Mouse (Mus musculus) splenic B cell, adult 2 months (primary cell): Measurements from ENCODE around the gene Zbtb22.
"Not testable (repeated sequence)": the region's sequence is repeated elsewhere in the genome, so short reads cannot be mapped to it uniquely, and the experiment has no call there.

Experiments used
- DNase-seq: peaks from one replicate; pipeline ENCODE4 v3.0.0-alpha.2; 2011; ENCODE audit warnings: low read depth, low spot score
- H3K27me3 ChIP-seq: 2 replicates; pipeline ENCODE4 v1.6.1; 2012; ENCODE audit warnings: mild to moderate bottlenecking, low read length, moderate library complexity, mixed read lengths; ENCODE audit not compliant: control insufficient read depth, poor library complexity, insufficient read depth, severe bottlenecking
- H3K36me3 ChIP-seq: 2 replicates; pipeline ENCODE4 v1.6.1; 2012; ENCODE audit warnings: mild to moderate bottlenecking, low read length, moderate library complexity, mixed read lengths; ENCODE audit not compliant: control insufficient read depth, poor library complexity, insufficient read depth, severe bottlenecking

The Zbtb22 gene

GRCm38 (mm10) chr17:33899642-33900041, 16.1 kb upstream of the Zbtb22 start:
- H3K36me3 ChIP-seq: no peaks in the 10 kb centered on the region
- no peak for DNase-seq
- H3K27me3 ChIP-seq: no peaks in the 10 kb centered on the region

GRCm38 (mm10) chr17:33900281-33900988, 15.3 kb upstream of the Zbtb22 start:
- no peaks in the 10 kb centered on the region for H3K36me3 ChIP-seq
- no peaks in the 10 kb centered on the region for H3K27me3 ChIP-seq
- DNase-seq: no peak

GRCm38 (mm10) chr17:33900989-33901314, 14.8 kb upstream of the Zbtb22 start:
- Histone ChIP-seq H3K27me3 (no peaks in the 10 kb centered on the region), H3K36me3 (no peaks in the 10 kb centered on the region)
- DNase-seq: no peak

GRCm38 (mm10) chr17:33901653-33902052, 14.1 kb upstream of the Zbtb22 start:
- no peaks in the 10 kb centered on the region for H3K36me3 ChIP-seq
- H3K27me3 ChIP-seq: no peaks in the 10 kb centered on the region
- DNase-seq: no peak

- no peak for DNase-seq
- no peaks in the 10 kb centered on the region for H3K27me3 ChIP-seq
- no peaks in the 10 kb centered on the region for H3K36me3 ChIP-seq
Observed at GRCm38 (mm10) chr17:33902079-33902478, 13.6 kb upstream of the Zbtb22 start.

- H3K36me3 ChIP-seq: no peaks in the 10 kb centered on the region
- DNase-seq: peak; percentile 40
- H3K27me3 ChIP-seq: no peaks in the 10 kb centered on the region
Observed at GRCm38 (mm10) chr17:33902491-33902890, 13.2 kb upstream of the Zbtb22 start.

GRCm38 (mm10) chr17:33903911-33904651, 11.6 kb upstream of the Zbtb22 start:
- DNase-seq, H3K27me3 ChIP-seq, H3K36me3 ChIP-seq: not testable (repeated sequence)

- H3K36me3 ChIP-seq, H3K27me3 ChIP-seq, DNase-seq: not testable (repeated sequence)
Observed at GRCm38 (mm10) chr17:33904835-33905234, 10.9 kb upstream of the Zbtb22 start, which contains the start of gene Platr17. Platr17 (plus strand) TSS chr17:33905135.

- DNase-seq: peak; percentile 38
- H3K36me3 ChIP-seq: peaks cover 7% of the 10 kb centered on the region
- H3K27me3 ChIP-seq: no peaks in the 10 kb centered on the region
Observed at GRCm38 (mm10) chr17:33908331-33909076, 7.2 kb upstream of the Zbtb22 start.

- Histone ChIP-seq H3K36me3 (peaks cover 13% of the 10 kb centered on the region), H3K27me3 (no peaks in the 10 kb centered on the region)
- DNase-seq: peak; percentile 98
Observed at GRCm38 (mm10) chr17:33909077-33909868, 6.4 kb upstream of the Zbtb22 start, which contains the start of gene Daxx. Daxx (plus strand) TSS chr17:33909414.

GRCm38 (mm10) chr17:33909869-33910250, 5.8 kb upstream of the Zbtb22 start:
- no peaks in the 10 kb centered on the region for H3K27me3 ChIP-seq
- DNase-seq: peak; percentile 37
- H3K36me3 ChIP-seq: peaks cover 14% of the 10 kb centered on the region

GRCm38 (mm10) chr17:33910346-33911051, 5.2 kb upstream of the Zbtb22 start:
- peak; percentile 74 for DNase-seq
- H3K27me3 ChIP-seq: no peaks in the 10 kb centered on the region
- peaks cover 14% of the 10 kb centered on the region for H3K36me3 ChIP-seq

- DNase-seq: no peak
- H3K27me3 ChIP-seq: no peaks in the 10 kb centered on the region
- peaks cover 14% of the 10 kb centered on the region for H3K36me3 ChIP-seq
Observed at GRCm38 (mm10) chr17:33911052-33911812, 4.5 kb upstream of the Zbtb22 start.
